Mouse (Mus musculus) spleen, adult 18-20 months (tissue): ENCODE data around the gene Mrpl50.
"Not testable (repeated sequence)": the region's sequence is repeated elsewhere in the genome, so short reads cannot be mapped to it uniquely, and the experiment has no call there.

Source experiments
- DNase-seq, 2 experiments: peaks; one replicate each; pipeline ENCODE4 v3.0.0; 2022; ENCODE audit warnings: mixed read lengths in 2 of 2

Gene Mrpl50

DNA sequence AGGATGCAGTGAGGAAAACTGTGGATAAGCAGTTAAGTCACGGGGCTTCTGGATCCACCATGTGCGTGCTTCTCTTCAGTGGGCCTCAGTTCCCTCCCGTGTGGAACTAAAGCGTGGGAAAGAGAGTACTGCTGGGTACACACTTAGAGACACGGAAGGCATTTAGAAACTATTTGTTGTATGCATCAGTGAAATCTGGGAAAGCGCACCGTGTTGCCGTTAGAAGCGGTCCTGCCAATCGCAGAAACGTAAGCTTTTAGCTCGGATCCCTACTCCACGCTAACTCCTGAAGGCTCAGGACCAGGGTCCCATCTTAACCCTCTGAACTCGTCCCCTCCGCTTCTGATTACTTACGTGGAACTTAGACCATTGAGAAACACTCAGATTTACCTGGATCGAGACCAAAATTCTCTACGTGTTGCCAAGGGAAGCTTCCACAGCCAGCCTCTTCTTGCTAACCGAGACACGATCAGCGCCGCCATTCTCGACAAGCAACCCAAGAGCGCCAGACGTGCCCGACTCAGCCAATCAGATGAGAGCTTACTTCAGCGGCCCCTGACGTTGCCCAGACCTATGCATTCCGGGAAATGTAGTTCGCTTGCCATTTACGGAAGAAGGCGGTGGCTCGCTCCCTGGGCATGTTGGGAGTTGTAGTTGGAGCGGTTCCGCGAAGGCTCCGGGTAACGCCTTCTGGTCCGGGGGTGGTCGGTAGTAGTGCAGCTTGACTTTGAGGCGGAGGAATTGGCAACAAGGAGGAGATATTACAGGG lies at the start of gene Mrpl50, which contains the start of gene Zfp189:
Gene Mrpl50 (minus strand): TSS at position 522 of the 769 bp plus-strand sequence.
Gene Zfp189 (plus strand): TSS at position 605 of the 769 bp plus-strand sequence.
- DNase-seq: peak; percentile 81 to 84

DNA sequence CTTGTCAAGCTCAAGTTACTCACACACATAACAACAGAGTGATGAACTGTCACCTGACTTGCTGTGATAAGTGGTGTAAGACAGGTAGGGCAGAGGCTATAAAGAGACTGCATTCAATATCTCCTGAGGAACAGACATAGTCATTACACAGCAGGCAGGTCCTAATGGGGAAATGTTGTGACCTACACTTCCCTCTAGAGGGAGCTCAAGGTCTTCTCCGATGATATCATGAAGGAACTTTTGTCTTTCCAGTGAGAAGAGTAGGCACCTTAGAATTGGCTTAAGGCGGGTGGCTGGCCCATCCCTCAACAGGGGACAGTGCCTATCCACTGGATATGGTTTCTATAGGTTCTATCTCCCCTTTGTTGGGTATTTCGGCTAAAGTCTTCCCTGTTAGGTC lies 46.7 kb upstream of the Mrpl50 start:
- DNase-seq: peak in 1 of 2 experiments; percentile 25

DNA sequence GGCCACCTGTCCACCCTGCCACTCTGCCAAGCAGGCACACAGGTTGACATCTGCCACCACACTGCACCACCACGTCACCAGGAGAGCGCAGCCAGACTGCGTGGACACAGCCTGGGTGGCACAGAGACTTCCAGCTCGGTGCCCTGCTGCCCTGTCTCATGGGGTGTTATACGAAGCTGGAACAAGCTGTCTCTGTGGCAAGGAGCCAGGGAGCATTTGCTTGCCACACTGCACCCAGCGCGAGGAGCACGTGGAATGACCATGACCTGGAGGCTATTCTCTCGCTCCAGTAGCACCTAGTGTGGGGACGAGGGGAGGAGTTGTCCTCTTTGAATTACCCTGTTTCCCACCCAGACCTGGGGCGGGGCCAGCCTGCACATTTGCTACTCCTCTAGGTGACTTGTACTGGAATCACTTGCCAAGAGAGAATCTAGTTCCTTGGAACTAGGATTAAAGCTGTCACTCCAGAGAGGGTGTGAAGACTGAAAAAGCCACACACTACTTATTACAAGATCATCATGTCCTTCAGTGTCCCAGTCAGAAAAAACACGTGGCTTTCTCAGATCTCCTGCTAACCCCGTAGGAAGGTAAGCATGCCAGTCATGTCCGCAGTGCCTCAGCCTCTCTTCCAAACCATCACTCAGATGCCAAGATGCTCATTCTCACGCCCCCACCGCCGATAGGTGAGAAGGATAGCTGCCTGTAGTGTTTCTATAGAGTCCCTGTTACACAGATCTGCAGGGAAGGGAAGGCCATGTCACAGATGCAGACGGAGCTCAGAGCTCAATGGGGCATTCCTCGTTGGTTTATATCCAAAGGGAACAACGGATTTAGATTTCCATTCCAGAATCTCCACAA lies 39.3 kb upstream of the Mrpl50 start:
- DNase-seq: no peak

DNA sequence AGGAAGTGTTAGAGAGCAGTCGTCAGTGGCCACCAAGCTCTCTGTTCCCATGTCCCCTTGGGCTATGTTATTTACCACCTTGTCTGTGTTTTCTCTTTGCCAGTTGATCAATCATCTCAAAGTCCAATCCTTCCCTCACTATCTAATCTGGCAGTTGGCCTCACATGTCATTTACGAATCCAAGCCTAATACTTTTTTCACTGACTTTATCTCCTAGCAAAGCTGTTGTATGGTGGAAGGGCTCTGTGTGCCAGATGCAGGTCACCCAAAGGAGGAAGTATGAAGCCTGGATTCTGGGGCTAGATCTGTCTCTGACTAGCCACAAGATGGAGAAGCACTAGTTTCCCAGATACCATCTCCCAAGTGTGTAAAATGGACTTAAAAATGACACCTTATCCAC lies 37.3 kb upstream of the Mrpl50 start:
- no peak for DNase-seq

DNA sequence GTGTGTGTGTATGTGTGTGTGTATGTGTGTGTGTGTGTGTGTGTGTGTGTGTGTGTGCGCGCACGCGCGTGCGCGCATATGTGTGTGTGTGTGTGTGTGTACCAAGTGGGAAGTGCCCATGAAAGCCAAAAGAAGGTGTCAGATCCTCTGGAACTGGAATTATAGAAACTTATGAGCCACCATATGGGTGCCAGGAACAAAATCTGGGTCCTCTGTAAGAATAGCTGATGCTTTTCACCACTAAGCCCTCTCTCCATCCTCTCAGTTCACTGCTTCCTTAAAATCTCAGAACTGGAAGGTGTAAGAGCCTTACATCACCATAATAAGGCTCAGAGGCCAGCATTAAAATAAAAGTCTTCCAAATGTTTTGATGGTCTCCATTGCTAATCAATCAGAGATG lies 36.5 kb upstream of the Mrpl50 start:
- DNase-seq: no peak

DNA sequence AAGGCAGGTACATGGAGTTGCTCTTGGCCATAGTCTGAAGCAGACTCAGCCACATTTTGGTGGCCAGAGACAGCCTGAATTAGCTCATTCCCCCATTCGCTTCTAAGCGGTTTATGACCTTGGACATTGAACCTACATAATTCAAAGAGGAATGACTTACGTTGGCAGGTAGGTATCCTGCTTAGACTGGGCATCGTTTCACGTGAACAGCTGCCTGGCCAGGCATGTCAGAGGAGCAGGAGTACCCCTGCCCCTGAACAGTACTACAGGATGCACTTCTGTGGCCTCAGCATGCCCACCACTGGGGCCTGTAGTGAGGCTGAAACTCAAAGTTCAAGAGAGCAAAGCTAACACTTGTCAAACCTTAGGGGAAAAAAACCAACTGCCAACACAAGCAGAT lies 32.5 kb upstream of the Mrpl50 start:
- no peak for DNase-seq

DNA sequence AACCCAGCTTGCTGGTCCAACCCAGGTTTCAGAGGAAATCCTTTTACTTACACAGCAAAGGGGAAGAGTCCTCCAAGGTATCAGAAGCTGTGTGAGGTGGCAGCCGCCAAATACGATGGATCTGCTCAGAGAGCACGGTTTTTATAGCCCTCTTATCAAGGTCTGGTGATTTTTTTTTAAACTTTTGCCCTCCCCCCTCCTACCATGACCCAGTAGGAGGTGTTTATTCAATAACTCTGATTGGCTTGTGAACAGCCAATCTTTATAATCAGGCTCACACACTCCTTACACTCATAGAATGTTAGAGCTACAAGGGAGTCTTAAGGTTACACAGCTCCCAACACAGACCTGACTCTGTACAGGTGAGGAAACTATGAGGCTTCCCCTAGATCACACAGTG lies 28.5 kb upstream of the Mrpl50 start, which contains the start of gene Aldob:
Gene Aldob (minus strand): TSS at position 164 of the 400 bp plus-strand sequence.
- DNase-seq: no peak

DNA sequence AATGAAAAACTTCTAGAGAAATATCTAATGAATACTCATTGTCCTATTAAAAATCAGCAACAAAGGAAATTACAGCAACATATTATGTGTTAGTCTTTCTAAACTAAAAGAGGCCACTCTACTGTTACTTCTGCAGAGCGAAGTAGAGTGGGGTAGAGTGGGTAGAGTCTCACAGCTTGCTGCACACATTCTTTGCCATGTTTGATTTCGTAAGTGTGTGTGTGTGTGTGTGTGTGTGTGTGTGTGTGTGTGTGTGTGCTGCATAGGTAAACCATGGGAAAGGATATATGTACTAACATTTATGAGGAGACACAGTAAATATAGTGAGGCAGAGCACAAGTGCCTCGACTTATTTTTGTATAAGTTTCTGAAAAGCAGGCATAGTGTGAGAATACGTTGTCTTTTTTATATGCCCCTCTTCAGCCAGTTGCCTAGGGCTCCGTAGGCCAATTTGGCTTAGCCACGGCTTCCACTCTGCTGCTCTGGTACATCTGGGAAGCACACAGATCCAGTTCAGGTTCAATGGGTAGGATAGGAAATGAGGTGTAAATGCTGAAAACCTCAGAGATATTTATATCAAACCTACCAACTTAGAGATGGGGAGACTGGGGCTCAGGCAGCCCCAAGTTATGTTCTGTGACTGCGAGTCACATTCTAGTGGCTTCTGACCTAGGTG lies 26.8 kb upstream of the Mrpl50 start:
- DNase-seq: no peak

DNA sequence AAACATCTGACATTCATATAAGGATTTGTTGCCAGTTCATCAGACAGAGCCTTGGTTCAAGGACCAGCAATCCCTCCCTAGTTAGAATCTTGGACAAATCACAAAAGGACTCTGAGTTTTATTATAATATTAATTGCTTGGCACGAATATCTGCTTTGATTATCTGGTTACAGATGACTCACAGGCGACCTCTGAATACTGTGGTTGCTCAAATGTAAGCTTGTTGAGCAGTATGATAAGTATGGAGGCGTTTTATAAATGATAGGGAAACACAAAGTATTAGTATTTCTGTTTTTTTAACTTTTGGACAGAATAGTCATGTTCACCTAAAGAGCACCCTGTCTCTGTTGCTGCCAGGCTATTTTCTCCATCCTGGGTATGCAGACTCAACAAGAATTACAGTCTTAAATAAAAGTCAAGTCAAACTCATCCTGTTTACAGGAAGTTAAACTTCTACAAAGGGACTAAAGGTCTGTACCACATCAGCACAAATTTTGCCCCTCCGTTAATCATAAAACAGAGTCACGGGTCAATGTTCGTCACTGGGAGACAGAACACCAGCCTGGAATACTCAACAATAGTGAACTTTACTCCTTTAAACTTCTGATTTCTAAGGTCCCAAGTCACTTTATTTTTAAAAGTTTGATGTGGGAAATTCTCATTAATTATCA lies 26.1 kb upstream of the Mrpl50 start:
- DNase-seq: no peak

DNA sequence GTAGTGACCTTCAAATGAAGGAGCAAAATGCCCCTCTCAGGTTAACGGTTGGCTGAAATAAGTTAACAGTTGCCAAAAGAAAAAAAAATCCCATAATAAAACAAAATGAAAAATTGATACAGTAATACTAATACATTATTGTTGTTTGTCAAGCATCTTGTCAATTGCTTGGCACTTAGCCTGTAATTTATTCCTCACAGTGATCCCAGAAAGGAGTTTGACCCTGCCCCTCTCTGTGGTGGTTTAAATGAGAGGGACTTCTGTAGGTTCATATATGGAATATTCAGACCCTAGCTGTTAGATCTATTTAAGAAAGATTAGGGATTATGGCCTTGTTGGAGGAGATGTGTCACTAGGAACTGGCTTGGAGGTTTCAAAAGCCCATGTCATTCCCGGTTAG lies 25.1 kb upstream of the Mrpl50 start:
- DNase-seq: no peak

DNA sequence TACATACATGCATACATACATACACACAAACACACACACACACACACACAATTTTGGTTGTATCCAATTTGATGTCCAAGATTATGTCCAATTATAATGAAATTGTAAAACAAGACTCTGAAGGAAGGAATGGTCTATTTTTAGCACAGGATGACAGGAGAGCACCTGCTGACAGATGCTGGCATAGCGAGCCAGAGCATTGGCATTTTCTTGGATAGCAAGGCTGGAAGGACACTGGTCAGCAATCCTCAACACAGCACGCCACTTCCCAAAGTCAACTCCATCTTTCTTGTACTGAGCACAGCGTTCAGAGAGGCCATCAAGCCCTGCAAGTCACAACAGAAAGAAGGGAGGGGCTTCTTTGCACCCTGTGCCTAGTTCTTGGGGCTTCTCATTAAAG lies 20.1 kb upstream of the Mrpl50 start:
- no peak for DNase-seq

DNA sequence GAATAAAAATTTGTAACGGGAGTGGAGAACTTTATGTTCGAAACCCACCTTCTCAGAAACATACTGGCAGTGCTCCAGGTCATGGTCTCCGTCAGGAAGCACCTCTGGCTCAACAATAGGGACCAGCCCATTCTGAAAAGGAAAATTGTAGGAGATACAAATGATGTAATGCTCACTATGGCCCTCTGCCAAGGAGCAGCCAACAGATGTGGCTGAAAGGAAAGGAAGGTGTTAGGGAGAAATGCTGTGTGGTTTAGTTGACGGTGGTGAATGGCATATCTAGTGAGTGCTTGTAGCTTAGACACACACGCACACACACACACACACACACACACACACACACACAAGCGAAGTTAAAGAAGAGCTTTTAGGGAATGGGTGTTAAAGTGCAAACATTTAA lies 18.8 kb upstream of the Mrpl50 start:
- DNase-seq: no peak

DNA sequence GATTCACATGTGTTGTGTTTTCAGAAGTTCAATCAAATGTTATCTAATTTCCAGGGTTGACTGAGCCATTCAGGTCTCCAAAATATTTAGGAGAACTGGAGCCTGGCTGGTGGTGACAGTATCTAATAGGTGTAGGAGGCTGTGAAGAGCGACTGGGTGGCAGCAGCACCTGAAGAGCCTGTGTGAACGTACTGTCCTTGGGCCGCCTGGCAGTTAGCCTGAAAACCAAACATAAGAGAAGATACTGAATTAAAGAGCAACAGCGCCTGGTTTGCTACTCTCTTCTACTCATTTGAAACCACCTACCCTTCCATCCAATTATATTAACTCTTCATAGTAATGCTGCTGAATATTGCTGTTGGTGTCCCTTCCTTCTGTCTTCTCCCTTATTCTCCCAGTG lies 15.8 kb upstream of the Mrpl50 start:
- no peak for DNase-seq

DNA sequence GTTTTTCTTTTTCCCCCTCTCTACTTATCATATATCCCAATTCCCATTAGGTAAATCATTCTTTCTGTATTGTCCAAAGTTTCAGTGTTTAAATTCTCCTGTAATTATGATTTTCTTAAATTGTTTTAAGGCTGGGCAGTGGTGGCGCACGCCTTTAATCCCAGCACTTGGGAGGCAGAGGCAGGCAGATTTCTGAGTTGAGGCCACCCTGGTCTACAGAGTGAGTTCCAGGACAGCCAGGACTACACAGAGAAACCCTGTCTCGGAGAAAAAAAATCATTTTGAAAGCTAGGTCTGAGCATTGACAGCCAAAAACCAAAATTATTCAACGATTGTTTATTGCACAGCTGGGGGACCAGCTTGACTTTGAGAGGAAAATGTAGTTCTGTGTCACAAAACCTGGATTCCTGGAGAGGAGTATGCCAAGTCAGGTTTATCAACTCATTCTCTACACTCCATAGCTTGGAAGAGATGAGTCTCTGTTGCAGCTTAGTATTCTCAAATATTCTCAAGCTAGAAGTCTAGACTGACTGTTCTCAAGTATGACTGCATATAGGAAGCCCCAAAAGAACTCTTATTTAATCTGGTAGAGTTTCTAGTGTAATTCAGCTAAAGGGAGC lies 14.9 kb upstream of the Mrpl50 start:
- DNase-seq: no peak

DNA sequence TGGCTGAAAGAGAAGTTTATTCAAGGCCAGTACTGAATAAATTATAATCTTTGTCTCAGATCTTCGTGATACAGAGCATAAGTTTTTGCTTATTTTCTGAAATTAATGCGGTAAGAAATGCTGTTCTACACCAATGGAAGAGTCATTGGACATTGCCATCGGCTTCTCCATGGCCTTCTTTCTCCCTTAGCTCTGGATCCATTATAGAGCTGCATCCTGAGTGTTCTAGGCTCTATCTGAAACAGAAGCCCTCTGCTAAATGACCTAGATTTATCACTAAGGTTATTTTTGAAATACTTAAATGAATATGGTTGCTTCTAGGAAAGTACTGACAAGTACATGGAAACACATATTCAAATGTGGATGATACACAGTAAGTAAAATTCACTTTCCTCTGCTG lies 14.1 kb upstream of the Mrpl50 start:
- DNase-seq: no peak

DNA sequence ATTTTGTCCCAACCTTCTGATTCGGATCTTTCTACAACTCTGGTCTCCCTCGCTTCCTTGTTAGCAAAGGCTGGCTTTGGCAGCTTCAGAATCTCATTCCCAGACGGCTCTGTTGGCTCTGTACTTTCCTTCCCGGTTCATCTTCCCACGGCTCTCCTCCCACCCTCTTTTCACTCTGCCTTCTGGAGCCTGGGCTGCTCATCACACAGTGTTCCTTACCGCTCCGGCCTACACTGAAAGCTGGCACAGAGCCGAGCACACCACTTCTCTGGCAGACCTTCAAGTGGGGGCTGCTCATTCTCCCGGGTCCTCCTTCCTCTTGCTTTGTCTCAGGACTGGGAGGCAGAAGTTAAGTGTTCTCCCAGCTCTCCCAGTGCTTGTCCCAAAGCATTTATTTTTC lies 1.7 kb upstream of the Mrpl50 start:
- DNase-seq: no peak

DNA sequence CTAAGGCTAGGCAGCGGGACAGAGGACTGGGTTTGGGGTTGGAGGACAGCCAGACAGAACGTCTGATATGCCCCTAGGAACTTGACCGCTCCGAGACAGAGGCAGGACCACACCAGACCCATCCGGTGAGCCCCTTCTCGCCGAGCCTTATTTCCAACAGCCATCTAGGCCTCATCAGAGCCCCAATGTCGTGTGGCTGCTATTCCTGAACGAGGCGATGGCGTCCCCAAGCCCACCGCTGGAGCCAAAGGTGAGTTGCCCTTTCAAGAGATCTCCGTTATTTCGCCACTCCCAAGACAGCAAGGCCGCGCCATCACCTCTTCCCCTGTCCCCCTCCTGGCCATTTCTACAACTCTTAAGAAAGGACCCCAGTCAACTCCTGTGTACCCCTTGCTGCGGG lies 453 bp upstream of the Mrpl50 start:
- no peak for DNase-seq

DNA sequence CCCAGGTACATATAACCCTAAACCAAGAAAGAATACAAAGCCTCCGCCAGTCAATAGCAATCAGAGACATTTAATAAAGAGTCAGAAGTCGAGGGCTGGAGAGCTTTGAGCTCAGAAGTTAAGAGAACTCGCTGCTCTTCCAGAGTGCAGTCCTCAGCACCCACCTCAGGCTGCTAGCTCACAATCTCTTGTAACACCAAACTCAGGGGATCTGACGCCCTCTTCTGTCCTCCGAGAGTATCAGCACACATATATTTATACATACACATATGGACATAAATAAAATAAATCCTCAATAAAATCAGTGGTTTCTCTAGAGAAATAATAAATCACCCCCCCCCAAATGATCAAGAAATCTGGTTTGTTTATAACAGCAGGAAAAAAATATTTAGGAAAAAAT lies 1.4 kb downstream of the Mrpl50 start:
- DNase-seq: no peak

DNA sequence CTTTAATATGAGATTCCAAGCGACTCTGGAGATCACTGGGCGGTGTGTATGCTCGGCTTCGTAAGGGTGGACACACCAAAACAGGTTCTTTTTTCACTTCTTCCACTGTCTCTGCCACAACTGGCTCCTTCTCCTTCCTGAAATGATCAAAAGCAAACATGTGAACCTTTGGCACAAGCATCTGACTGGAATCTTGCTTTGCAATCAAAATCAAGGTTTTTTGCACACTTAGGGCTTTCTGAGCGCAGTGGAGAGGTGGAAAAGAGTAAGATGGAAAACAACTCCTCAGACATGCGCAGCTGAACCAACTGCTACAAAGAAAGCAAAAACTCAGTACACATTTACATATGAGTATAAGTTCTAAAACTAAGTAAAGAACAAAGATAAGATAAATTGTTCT lies 6.5 kb downstream of the Mrpl50 start:
- DNase-seq: no peak

DNA sequence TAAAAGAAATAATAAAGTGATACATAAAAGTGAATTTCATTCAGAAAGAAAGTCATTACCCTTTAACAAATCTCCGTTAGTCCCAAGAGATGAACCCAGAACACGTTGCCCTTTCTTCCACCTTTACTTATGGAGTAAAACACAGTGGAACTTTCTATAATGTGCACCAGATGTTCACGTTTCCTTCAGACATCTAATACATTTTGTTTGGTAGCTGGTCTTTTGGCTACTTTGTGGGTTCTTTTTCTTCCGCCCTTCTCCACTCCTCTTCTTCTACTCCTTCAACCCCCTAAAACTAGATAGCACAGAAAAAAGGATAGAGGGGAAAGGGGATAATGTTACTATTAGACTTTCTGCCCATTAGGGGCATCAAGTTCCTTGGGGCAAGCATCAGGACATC lies 8.3 kb downstream of the Mrpl50 start:
- DNase-seq: no peak

DNA sequence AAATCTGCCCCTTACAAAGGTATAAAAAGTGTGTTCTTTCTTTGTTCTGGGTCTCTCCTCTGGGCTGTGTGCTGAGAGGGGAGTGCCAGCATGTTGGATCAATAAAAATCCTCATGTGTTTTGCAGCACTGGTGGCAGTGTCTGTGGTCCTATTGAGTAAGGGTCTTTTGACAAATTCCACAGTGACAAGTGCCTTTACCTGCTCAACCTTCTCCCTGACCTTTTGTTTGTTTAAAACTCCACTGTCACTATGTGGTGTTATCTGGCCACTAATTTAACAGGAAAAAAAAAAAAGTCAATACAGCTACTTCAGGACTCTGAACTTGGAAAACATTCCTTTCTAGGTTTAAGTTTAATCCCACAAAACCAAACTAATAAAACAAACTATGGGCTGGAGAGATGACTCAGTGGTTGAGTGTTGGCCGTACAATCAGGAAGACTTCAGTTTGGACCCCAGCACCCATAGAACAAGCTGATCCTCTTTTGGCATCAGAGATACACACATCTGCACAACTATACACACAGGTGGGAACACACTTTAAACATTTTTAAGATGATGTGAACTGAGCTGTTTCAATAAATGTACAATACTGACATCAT lies 10.6 kb downstream of the Mrpl50 start:
- DNase-seq: not testable (repeated sequence)

DNA sequence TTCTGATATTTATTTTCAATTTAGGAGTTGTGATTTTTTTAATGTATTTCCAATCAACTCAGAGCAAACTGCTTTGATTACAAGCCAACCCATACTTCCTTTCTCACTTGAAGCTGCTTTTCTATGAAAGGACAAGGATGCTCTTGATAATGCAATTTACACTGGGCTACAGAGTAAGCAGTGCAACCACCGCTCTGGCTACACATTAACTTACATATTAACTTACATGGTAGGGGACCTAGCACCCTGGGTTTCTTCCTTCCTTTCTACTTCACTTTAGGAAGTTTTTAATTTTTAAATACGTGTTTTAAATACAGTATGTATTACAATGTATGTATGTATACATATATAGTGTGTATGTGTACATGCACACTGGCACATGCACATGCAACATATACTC lies 11.7 kb downstream of the Mrpl50 start:
- no peak for DNase-seq
